10 mouse cellular contexts compared by ENCODE assay signal in the genomic region with DNA sequence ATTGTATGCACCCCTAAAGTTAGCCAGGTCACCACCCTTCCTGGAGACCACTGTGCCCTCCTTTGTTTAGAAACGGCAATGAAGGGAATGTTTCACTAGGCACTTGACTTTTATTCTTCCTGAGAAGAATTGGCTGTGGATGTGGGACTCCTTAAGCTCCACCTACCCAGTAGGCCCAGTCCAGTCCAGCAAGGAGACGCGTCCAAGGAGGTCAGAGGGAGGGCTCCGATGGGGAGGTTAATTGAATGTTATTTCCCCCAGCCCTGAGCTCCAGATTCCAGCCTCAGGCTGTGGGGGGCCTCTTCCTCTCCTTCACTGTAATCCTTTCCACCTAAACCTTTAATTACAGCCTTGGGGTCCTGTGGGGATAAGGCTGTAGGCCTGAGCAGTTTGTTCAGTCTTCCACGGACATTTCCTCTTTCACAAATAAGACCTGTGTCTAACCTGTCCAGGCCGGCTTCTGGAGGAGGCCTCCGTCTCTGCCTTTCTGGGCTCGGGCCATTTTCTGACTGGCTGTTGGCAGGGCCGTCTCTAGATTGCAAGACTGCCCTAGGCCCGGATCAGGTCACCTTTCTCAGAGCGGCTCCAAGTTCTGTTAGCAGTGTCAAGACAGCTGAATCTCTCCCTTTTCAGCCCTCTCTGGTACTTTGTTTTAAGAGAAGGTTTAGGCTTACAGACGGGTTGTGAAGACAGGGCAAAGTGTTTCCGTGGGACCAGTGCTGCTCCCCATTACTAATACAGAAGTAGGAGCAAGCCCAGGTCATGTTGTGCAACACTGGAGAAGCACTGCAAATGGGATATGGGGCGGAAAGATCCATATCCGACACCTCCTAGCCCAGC. TPM values are rescaled to one million over a fixed set of nuclear protein-coding genes. Genes with fewer than 3 reads are reported as not detected.
DNase-seq lines count a peak whose midpoint lies in the region; ATAC-seq and TF ChIP-seq lines count a peak whose summit lies in the region.
"Had no signal": no experiment of that assay in that cellular context is flagged by ENCODE, and none has a peak within 500 bp of the region (broad histone marks: within the 10 kb centered on the region; RNA-seq: fewer than 3 reads in every experiment).

No protein-coding gene starts in this region.

- peaks cover 28% of the 10 kb centered on the region for H3K36me3 ChIP-seq in forebrain, embryonic 10.5 days (replicated peaks)
- peaks cover 22% of the 10 kb centered on the region for H3K36me3 ChIP-seq in forebrain, embryonic 13.5 days (ENCODE audit: poor library complexity, severe bottlenecking)
- H3K36me3 ChIP-seq in liver, adult 2 months (ENCODE audit: control insufficient read depth, insufficient read depth, low read length): peaks cover 3% of the 10 kb centered on the region; the same call in 1 of the 2 replicates

- 63% methylated on average over 15 of the region's 15 CpGs for WGBS in forebrain, embryonic 10.5 days
- WGBS in forebrain, embryonic 13.5 days: 74% methylated on average over 15 of the region's 15 CpGs
- 41% methylated on average over 15 of the region's 15 CpGs for WGBS in liver, adult 2 months

- no peak for DNase-seq in forebrain, embryonic 10.5 days (ENCODE audit: extremely low spot score, low spot score)
- DNase-seq in liver, adult 2 months (ENCODE audit: extremely low read depth, low read depth, low spot score): peak; percentile 77
- DNase-seq in liver: no peak
- peak; percentile 59 to 71 for DNase-seq in gastrocnemius, adult 8-10 months (ENCODE audit: low spot score in 2 of 2)
- DNase-seq in skeletal muscle tissue, adult 2 months (ENCODE audit: low read depth, low spot score): peak; percentile 70
- no peak for DNase-seq in cerebellum, adult 11-12 months
- DNase-seq in thymus, postnatal 10 days (ENCODE audit: low spot score in 2 of 2): no peak

- peaks cover 5% of the 10 kb centered on the region; the same call in 1 of the 2 replicates for H3K79me2 ChIP-seq in liver, adult 2 months (ENCODE audit: control insufficient read depth, insufficient read depth, low read length)

- no peak for ATAC-seq in forebrain, embryonic 13.5 days

- TF ChIP-seq POLR2A in liver, adult 2 months (IDR thresholded peaks at IDR 0.05; ENCODE audit: extremely low read depth, insufficient read depth, low read length): no peak

- no peaks in the 10 kb centered on the region; the same call in 1 of the 2 replicates for H3K27me3 ChIP-seq in forebrain, embryonic 10.5 days (ENCODE audit: poor library complexity, severe bottlenecking)
- no peaks in the 10 kb centered on the region for H3K27me3 ChIP-seq in forebrain, embryonic 13.5 days
- H3K27me3 ChIP-seq in liver, adult 2 months (ENCODE audit: control insufficient read depth, insufficient read depth, low read length): no peaks in the 10 kb centered on the region

- H3K9me3 ChIP-seq in forebrain, embryonic 10.5 days: no peaks in the 10 kb centered on the region
- H3K9me3 ChIP-seq in forebrain, embryonic 13.5 days (replicated peaks): no peaks in the 10 kb centered on the region
- H3K9me3 ChIP-seq: midbrain, embryonic 10.5 days had no signal

- TF ChIP-seq CTCF in liver, adult 2 months (IDR thresholded peaks at IDR 0.05; ENCODE audit: low read depth, low read length): no peak

- peak overlapping the region; percentile 42; the same call in 1 of the 2 replicates for H3K27ac ChIP-seq in forebrain, embryonic 10.5 days
- no peak overlapping the region for H3K27ac ChIP-seq in forebrain, embryonic 13.5 days
- peak overlapping the region; percentile 57 for H3K27ac ChIP-seq in liver, adult 2 months (replicated peaks; ENCODE audit: insufficient read depth, low read depth, low read length)
- H3K27ac ChIP-seq: liver, embryonic 14.5 days; midbrain, embryonic 10.5 days had no signal

- H3K4me2 ChIP-seq in forebrain, embryonic 13.5 days: no peak overlapping the region

- no peak overlapping the region for H3K4me3 ChIP-seq in forebrain, embryonic 10.5 days
- no peak overlapping the region for H3K4me3 ChIP-seq in forebrain, embryonic 13.5 days
- H3K4me3 ChIP-seq in liver, adult 2 months (ENCODE audit: insufficient read depth, low read depth, low read length): no peak overlapping the region
- H3K4me3 ChIP-seq: midbrain, embryonic 10.5 days had no signal

- H3K9ac ChIP-seq in forebrain, embryonic 13.5 days: no peak overlapping the region
- peak overlapping the region; percentile 20; the same call in 1 of the 2 replicates for H3K9ac ChIP-seq in liver, adult 2 months (ENCODE audit: low read depth, low read length)
- H3K9ac ChIP-seq: liver, embryonic 14.5 days had no signal

- H3K4me1 ChIP-seq in forebrain, embryonic 10.5 days: peaks cover 16% of the 10 kb centered on the region
- peaks cover 2% of the 10 kb centered on the region; the same call in 1 of the 2 replicates for H3K4me1 ChIP-seq in forebrain, embryonic 13.5 days
- H3K4me1 ChIP-seq in liver, adult 2 months (ENCODE audit: control insufficient read depth, insufficient read depth, low read length): peaks cover 10% of the 10 kb centered on the region
- H3K4me1 ChIP-seq: midbrain, embryonic 10.5 days had no signal

RNA-seq across cellular contexts. Expression of a gene that starts 2.0 kb away (rescaled TPM):
- polyA plus RNA-seq in forebrain, embryonic 10.5 days (2016; fragmentation: Nextera tagmentation; extraction: Ambion mirVana): not detected in 2 replicates
- not detected in 2 replicates for polyA plus RNA-seq in forebrain, embryonic 13.5 days (2015; fragmentation: Nextera tagmentation; extraction: Ambion mirVana)
- total RNA-seq in liver, adult 2 months (2014; rRNA removed): 0.55 and 0.81 TPM in 2 replicates
- polyA plus RNA-seq in liver, adult 2 months (2012; rRNA removed): not detected in 2 replicates
- 1,000 to 10,000 TPM; 1,780 to 2,019 (median 1,893) TPM for total RNA-seq in gastrocnemius, adult 8-10 months (2022)
- polyA plus RNA-seq: liver, embryonic 14.5 days; midbrain, embryonic 10.5 days had no signal

RNA-seq across cellular contexts. Expression of a gene that starts 18.4 kb away (rescaled TPM):
- polyA plus RNA-seq in forebrain, embryonic 10.5 days (2016; fragmentation: Nextera tagmentation; extraction: Ambion mirVana): 0.06 and 0.10 TPM in 2 replicates
- 0.22 and 0.28 TPM in 2 replicates for polyA plus RNA-seq in forebrain, embryonic 13.5 days (2015; fragmentation: Nextera tagmentation; extraction: Ambion mirVana)
- total RNA-seq in liver, adult 2 months (2014; rRNA removed): 28.9 and 33.4 TPM in 2 replicates
- 72.9 and 119 TPM in 2 replicates for polyA plus RNA-seq in liver, adult 2 months (2012; rRNA removed)
- total RNA-seq in gastrocnemius, adult 8-10 months (2022): under 1 TPM in 1 of 4 experiments, not detected in 3; 0.08 TPM

RNA-seq across cellular contexts. Expression of a gene that starts 20.1 kb away (rescaled TPM):
- polyA plus RNA-seq in forebrain, embryonic 10.5 days (2016; fragmentation: Nextera tagmentation; extraction: Ambion mirVana): 26.8 and 28.4 TPM in 2 replicates
- polyA plus RNA-seq in forebrain, embryonic 13.5 days (2015; fragmentation: Nextera tagmentation; extraction: Ambion mirVana): 29.4 and 31.0 TPM in 2 replicates
- 134 and 150 TPM in 2 replicates for total RNA-seq in liver, adult 2 months (2014; rRNA removed)
- polyA plus RNA-seq in liver, adult 2 months (2012; rRNA removed): 155 TPM in 2 replicates
- 10 to 100 TPM; 18.7 to 23.2 (median 22.2) TPM for total RNA-seq in gastrocnemius, adult 8-10 months (2022)

RNA-seq across cellular contexts. Expression of a gene that starts 20.5 kb away (rescaled TPM):
- 354 and 374 TPM in 2 replicates for polyA plus RNA-seq in forebrain, embryonic 10.5 days (2016; fragmentation: Nextera tagmentation; extraction: Ambion mirVana)
- 310 and 318 TPM in 2 replicates for polyA plus RNA-seq in forebrain, embryonic 13.5 days (2015; fragmentation: Nextera tagmentation; extraction: Ambion mirVana)
- total RNA-seq in liver, adult 2 months (2014; rRNA removed): 83.6 and 102 TPM in 2 replicates
- 51.1 and 58.2 TPM in 2 replicates for polyA plus RNA-seq in liver, adult 2 months (2012; rRNA removed)
- 10 to 100 TPM; 85.3 to 96.3 (median 89.9) TPM for total RNA-seq in gastrocnemius, adult 8-10 months (2022)

RNA-seq across cellular contexts. Expression of a gene that starts 38.9 kb away (rescaled TPM):
- polyA plus RNA-seq in forebrain, embryonic 10.5 days (2016; fragmentation: Nextera tagmentation; extraction: Ambion mirVana): 14.2 and 14.5 TPM in 2 replicates
- 8.2 and 9.4 TPM in 2 replicates for polyA plus RNA-seq in forebrain, embryonic 13.5 days (2015; fragmentation: Nextera tagmentation; extraction: Ambion mirVana)
- 16.6 and 19.1 TPM in 2 replicates for total RNA-seq in liver, adult 2 months (2014; rRNA removed)
- 41.3 and 43.3 TPM in 2 replicates for polyA plus RNA-seq in liver, adult 2 months (2012; rRNA removed)
- 1 to 10 TPM; 1.4 to 2.8 (median 2.2) TPM for total RNA-seq in gastrocnemius, adult 8-10 months (2022)

Comparison
In these comparisons a context has a peak if more than half of its experiments do, and no peak if none do; other contexts are left out.
1. DNase-seq: peak in liver, adult 2 months (single experiment), gastrocnemius, adult 8-10 months (2 of 2) and skeletal muscle tissue, adult 2 months (single experiment); none in forebrain, embryonic 10.5 days (single experiment), liver (single experiment), cerebellum, adult 11-12 months (single experiment) and thymus, postnatal 10 days (0 of 2).
2. RNA of a gene that starts 18.4 kb away (polyA plus RNA-seq): 72.9 to 119 TPM in liver, adult 2 months; 0.22 to 0.28 TPM in forebrain, embryonic 13.5 days and 0.06 to 0.10 TPM in forebrain, embryonic 10.5 days; every median in the first group is over 10 times any median in the second.